Mouse (Mus musculus) stomach, postnatal 0 days (tissue): ENCODE measurements around the gene Kcnk7. TPM values are rescaled to one million over a fixed set of nuclear protein-coding genes. Genes with fewer than 3 reads are reported as not detected.

ENCODE experiments used
- ATAC-seq: fragments of 200-750 bp; cut with Nextera tagmentation; 2 replicates; pipeline ENCODE4 v1.8.0; 2017; ENCODE audit not compliant: low FRiP score, low TSS enrichment
- DNase-seq: peaks from one replicate; pipeline ENCODE4 v3.0.0-alpha.2; 2016; ENCODE audit warnings: low spot score
- H3K27ac ChIP-seq: fragments of 300-500 bp; sonication (generic); replicated peaks from 2 replicates; pipeline ENCODE4 v1.5.1; 2014; ENCODE audit warnings: mild to moderate bottlenecking, control low read depth
- H3K27me3 ChIP-seq: fragments of 300-500 bp; sonication (generic); 2 replicates; pipeline ENCODE4 v1.6.1; 2014; ENCODE audit warnings: low read length; ENCODE audit not compliant: control insufficient read depth, insufficient read depth
- H3K36me3 ChIP-seq: fragments of 300-500 bp; sonication (generic); 2 replicates; pipeline ENCODE4 v1.6.1; 2014; ENCODE audit warnings: low read length, mixed read lengths; ENCODE audit not compliant: control insufficient read depth, insufficient read depth
- H3K4me1 ChIP-seq: fragments of 300-500 bp; sonication (generic); replicated peaks from 2 replicates; pipeline ENCODE4 v1.6.1; 2014; ENCODE audit warnings: antibody characterized with exemption; ENCODE audit not compliant: control insufficient read depth, insufficient read depth
- H3K4me2 ChIP-seq: fragments of 300-500 bp; sonication (generic); replicated peaks from 2 replicates; pipeline ENCODE4 v1.6.1; 2014; ENCODE audit warnings: low read depth, mild to moderate bottlenecking, control low read depth, moderate library complexity
- H3K4me3 ChIP-seq: fragments of 300-500 bp; sonication (generic); 2 replicates; pipeline ENCODE4 v1.5.1; 2014; ENCODE audit warnings: low read depth, low read length, control low read depth
- H3K9ac ChIP-seq: fragments of 300-500 bp; sonication (generic); 2 replicates; pipeline ENCODE4 v1.6.1; 2014; ENCODE audit warnings: mild to moderate bottlenecking, low read length, control low read depth, mixed read lengths
- H3K9me3 ChIP-seq: fragments of 300-500 bp; sonication (generic); 2 replicates; pipeline ENCODE4 v1.6.1; 2016; ENCODE audit warnings: low read length; ENCODE audit not compliant: control insufficient read depth
- CTCF ChIP-seq: IDR thresholded peaks from 2 replicates; pipeline ENCODE4 v1.5.1; 2016; ENCODE audit warnings: antibody characterized with exemption, low read depth, mild to moderate bottlenecking, moderate library complexity
- EP300 ChIP-seq: optimal IDR thresholded peaks from 2 replicates; pipeline ENCODE3; 2016; ENCODE audit warnings: antibody characterized with exemption
- WGBS: fragments of 180-500 bp; shearing (Covaris S2); extraction: QIAGEN DNeasy Blood & Tissue Kit; methylation state at CpG from one replicate; pipeline ENCODE4 v1.1.7; 2014; 5-methylcytosine and 5-hydroxymethylcytosine counted together
- polyA plus RNA-seq: library from polyadenylated mRNA; unstranded; fragments of >200 nt; fragmentation: Nextera tagmentation; extraction: Ambion mirVana; gene quantifications from 2 replicates; pipeline ENCODE4 v1.2.1, GENCODE M21; 2015

The Kcnk7 gene
- polyA plus RNA-seq, 1 experiment from 2014 or later = 8.4 TPM

- WGBS = 38% methylated on average over 43 of the region's 43 CpGs
- Histone ChIP-seq H3K9ac (peak overlapping the region; percentile 23; the same call in 1 of the 2 replicates), H3K27me3 (no peaks in the 10 kb centered on the region), H3K4me3 (no peak overlapping the region), H3K4me2 (peak overlapping the region; percentile 31), H3K9me3 (no peaks in the 10 kb centered on the region), H3K36me3 (peaks cover 26% of the 10 kb centered on the region), H3K27ac (no peak overlapping the region), H3K4me1 (peaks cover 7% of the 10 kb centered on the region; the same call in 1 of the 2 replicates)
- TF ChIP-seq CTCF (peak; percentile 63), EP300 (no peak)
- ATAC-seq (peak; percentile 87), DNase-seq (peak; percentile 85)
Measured at GRCm38 (mm10) chr19:5715793-5716688, 11.9 kb downstream of the Kcnk7 start.

- no peaks in the 10 kb centered on the region for H3K9me3 ChIP-seq
- DNase-seq = no peak
- no peaks in the 10 kb centered on the region for H3K27me3 ChIP-seq
- no peak overlapping the region for H3K4me2 ChIP-seq
- peaks cover 7% of the 10 kb centered on the region; the same call in 1 of the 2 replicates for H3K4me1 ChIP-seq
- no peak for ATAC-seq
- no peak overlapping the region for H3K9ac ChIP-seq
- 57% methylated on average over 10 of the region's 10 CpGs for WGBS
- H3K27ac ChIP-seq = no peak overlapping the region
- TF ChIP-seq CTCF (no peak), EP300 (no peak)
- H3K36me3 ChIP-seq = peaks cover 34% of the 10 kb centered on the region
- no peak overlapping the region for H3K4me3 ChIP-seq
Measured at GRCm38 (mm10) chr19:5716955-5717354, 12.8 kb downstream of the Kcnk7 start.

- no peak overlapping the region for H3K4me3 ChIP-seq
- TF ChIP-seq EP300 (no peak), CTCF (no peak)
- no peaks in the 10 kb centered on the region for H3K27me3 ChIP-seq
- DNase-seq = no peak
- H3K9ac ChIP-seq = no peak overlapping the region
- H3K4me1 ChIP-seq = no peaks in the 10 kb centered on the region
- ATAC-seq = no peak
- 84% methylated on average over 6 of the region's 6 CpGs for WGBS
- H3K9me3 ChIP-seq = no peaks in the 10 kb centered on the region
- peaks cover 38% of the 10 kb centered on the region for H3K36me3 ChIP-seq
- H3K4me2 ChIP-seq = no peak overlapping the region
- no peak overlapping the region for H3K27ac ChIP-seq
Measured at GRCm38 (mm10) chr19:5721233-5721632, 17.1 kb downstream of the Kcnk7 start.

- ATAC-seq (no peak), DNase-seq (no peak)
- Histone ChIP-seq H3K36me3 (peaks cover 38% of the 10 kb centered on the region), H3K27ac (no peak overlapping the region), H3K9me3 (no peaks in the 10 kb centered on the region), H3K4me2 (no peak overlapping the region), H3K9ac (no peak overlapping the region), H3K4me1 (no peaks in the 10 kb centered on the region), H3K27me3 (no peaks in the 10 kb centered on the region), H3K4me3 (no peak overlapping the region)
- WGBS = 86% methylated on average over 7 of the region's 7 CpGs
- TF ChIP-seq CTCF (no peak), EP300 (no peak)
Measured at GRCm38 (mm10) chr19:5722848-5723425, 18.8 kb downstream of the Kcnk7 start.

- Histone ChIP-seq H3K4me2 (peak overlapping the region; percentile 92), H3K27me3 (no peaks in the 10 kb centered on the region), H3K9me3 (no peaks in the 10 kb centered on the region), H3K4me3 (peak overlapping the region; percentile 57), H3K4me1 (peaks cover 4% of the 10 kb centered on the region), H3K9ac (peak overlapping the region; percentile 76), H3K27ac (peak overlapping the region; percentile 93), H3K36me3 (peaks cover 31% of the 10 kb centered on the region)
- DNase-seq (no peak), ATAC-seq (0 out of 2 replicates have a peak, but pooled peaks have one; percentile 0)
- TF ChIP-seq EP300 (no peak), CTCF (no peak)
- 56% methylated on average over 4 of the region's 4 CpGs for WGBS
Measured at GRCm38 (mm10) chr19:5723934-5724548, 19.9 kb downstream of the Kcnk7 start.
